Mouse (Mus musculus): ENCODE results near the gene Jmjd1c. TPM values are rescaled to one million over a fixed set of nuclear protein-coding genes. Genes with fewer than 3 reads are reported as not detected.
A peak's percentile ranks its signal among the peaks of the same experiment; 100 is the strongest.

Jmjd1c gene
- polyA plus RNA-seq, 1 experiment from 2014 or later, result 36.7 TPM

DNA sequence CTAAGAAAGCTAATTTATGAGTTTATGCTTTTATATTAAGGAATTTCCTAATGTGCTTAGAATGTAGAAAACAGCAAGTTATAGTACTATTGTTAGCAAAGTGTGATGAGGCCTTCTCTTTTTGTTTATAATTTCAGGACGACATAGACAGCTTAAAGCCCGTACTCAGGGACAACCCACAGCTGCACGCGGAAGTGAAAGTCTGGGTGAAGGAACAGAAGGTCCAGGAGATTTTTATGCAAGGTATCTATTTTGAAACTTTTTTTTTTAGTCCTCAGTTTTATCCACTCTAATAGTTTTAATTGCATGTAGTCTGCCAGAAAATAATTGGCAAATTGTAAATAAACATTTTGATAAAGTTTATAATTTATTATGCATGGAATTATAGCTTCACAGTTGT lies 119.2 kb downstream of the Jmjd1c start:
- WGBS, result 93% methylated on average over 4 of the region's 4 CpGs
- H3K4me3 ChIP-seq, result no peak overlapping the region
- peaks cover 29% of the 10 kb centered on the region for H3K36me3 ChIP-seq
- H3K27me3 ChIP-seq (ENCODE audit: insufficient read depth, poor library complexity, severe bottlenecking), result no peaks in the 10 kb centered on the region
- H3K9me3 ChIP-seq, result no peaks in the 10 kb centered on the region
- H3K27ac ChIP-seq, result no peak overlapping the region
- H3K4me1 ChIP-seq (replicated peaks), result peaks cover 3% of the 10 kb centered on the region; the same call in 1 of the 2 replicates
- DNase-seq (ENCODE audit: low spot score), result no peak

DNA sequence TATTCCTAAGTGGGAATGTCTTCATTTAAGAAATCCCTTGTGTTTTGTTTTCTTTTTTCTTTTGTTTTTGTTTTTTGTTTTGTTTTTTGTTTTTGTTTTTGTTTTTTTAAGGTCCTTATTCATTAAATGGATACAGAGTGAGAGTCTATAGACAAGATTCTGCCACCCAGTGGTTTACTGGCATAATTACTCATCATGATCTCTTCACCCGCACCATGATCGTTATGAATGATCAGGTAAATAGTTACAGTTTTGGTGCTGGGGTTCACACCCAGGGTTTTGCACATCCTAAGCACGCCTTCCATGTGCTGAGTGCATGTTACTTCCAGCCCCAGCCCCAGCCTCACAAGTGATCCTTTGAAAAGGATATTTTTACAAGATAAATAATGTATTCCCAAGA lies 120.9 kb downstream of the Jmjd1c start:
- H3K4me1 ChIP-seq (replicated peaks), result peaks cover 2% of the 10 kb centered on the region; the same call in 1 of the 2 replicates
- H3K9me3 ChIP-seq, result no peaks in the 10 kb centered on the region
- WGBS, result 88% methylated on average over 3 of the region's 3 CpGs
- H3K27ac ChIP-seq, result no peak overlapping the region
- peaks cover 46% of the 10 kb centered on the region for H3K36me3 ChIP-seq
- H3K27me3 ChIP-seq (ENCODE audit: insufficient read depth, poor library complexity, severe bottlenecking), result no peaks in the 10 kb centered on the region
- DNase-seq (ENCODE audit: low spot score), result no peak
- H3K4me3 ChIP-seq, result no peak overlapping the region

DNA sequence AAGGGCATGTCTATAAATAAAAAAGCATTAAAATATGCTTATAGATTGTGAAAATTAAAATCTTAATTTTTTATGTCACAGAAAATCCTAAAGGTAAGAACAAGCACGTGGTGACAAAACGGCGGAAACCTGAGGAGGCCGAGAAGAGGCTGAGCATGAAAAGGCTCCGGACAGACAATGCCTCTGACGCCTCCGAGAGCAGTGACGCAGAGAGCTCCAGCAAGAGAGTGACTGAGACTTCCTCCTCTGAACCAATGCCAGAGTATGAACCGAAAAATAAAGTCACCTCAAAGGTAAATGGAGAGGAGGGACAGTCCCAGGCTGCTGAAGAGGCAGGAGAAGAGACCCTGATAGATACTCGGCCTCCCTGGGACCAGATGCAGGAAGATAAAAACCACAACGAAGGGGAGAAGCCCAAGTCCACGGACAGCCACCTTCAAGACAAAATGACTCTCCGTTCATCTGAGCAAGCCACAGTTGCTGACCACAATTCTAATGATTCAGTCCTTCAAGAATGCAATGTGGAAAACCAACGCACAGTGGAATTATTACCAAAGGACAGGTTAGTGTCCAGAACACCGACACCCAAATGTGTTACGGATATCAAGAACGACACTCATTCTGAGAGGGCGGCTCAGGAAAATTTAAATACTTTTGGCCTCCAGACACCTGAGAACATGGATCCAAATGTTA lies 123.1 kb downstream of the Jmjd1c start:
- no peak for DNase-seq (ENCODE audit: low spot score)
- H3K9me3 ChIP-seq, result no peaks in the 10 kb centered on the region
- H3K36me3 ChIP-seq, result peaks cover 57% of the 10 kb centered on the region
- no peak overlapping the region for H3K4me3 ChIP-seq
- H3K27me3 ChIP-seq (ENCODE audit: insufficient read depth, poor library complexity, severe bottlenecking), result no peaks in the 10 kb centered on the region
- WGBS, result 91% methylated on average over 18 of the region's 18 CpGs
- H3K27ac ChIP-seq, result no peak overlapping the region
- no peaks in the 10 kb centered on the region; the same call in 1 of the 2 replicates for H3K4me1 ChIP-seq (replicated peaks)

DNA sequence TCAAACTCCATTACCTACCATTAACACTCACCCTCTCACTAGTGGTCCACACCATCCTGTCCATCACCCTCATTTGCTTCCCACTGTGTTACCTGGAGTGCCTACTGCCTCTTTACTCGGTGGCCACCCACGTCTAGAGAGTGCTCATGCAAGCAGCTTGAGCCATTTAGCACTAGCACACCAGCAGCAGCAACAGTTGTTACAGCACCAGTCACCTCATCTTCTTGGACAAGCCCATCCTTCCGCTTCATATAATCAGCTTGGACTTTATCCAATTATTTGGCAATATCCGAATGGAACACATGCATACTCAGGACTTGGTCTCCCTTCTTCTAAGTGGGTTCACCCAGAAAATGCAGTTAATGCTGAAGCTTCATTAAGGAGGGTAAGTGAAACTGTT lies 124.3 kb downstream of the Jmjd1c start:
- Histone ChIP-seq H3K27ac (no peak overlapping the region), H3K27me3 (ENCODE audit: insufficient read depth, poor library complexity, severe bottlenecking) (no peaks in the 10 kb centered on the region), H3K4me1 (replicated peaks) (no peaks in the 10 kb centered on the region), H3K4me3 (no peak overlapping the region), H3K36me3 (peaks cover 68% of the 10 kb centered on the region), H3K9me3 (no peaks in the 10 kb centered on the region)
- no peak for DNase-seq (ENCODE audit: low spot score)
- 94% methylated on average over 4 of the region's 4 CpGs for WGBS

DNA sequence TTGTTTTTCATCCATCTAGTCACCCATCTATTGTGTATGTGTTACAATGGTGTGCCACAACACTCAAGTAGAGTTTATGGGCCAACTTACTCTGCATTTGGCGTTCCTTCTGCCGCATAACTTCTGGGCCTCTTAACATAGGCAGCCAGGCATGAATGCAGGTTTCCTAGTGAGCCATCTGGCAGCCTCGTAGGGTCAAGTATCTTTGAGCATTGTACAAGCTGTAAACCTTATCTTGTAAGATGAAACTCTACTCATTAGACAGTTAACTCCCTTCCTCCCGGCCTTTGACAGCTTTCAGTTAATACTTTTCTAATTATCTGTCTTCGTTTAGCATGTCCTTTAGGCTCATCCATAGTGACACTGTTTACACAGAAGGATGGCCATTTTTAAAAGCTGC lies 125.4 kb downstream of the Jmjd1c start:
- H3K36me3 ChIP-seq, result peaks cover 78% of the 10 kb centered on the region
- no peaks in the 10 kb centered on the region for H3K9me3 ChIP-seq
- no peak overlapping the region for H3K27ac ChIP-seq
- no peaks in the 10 kb centered on the region for H3K27me3 ChIP-seq (ENCODE audit: insufficient read depth, poor library complexity, severe bottlenecking)
- H3K4me3 ChIP-seq, result no peak overlapping the region
- WGBS, result 76% methylated on average over 5 of the region's 5 CpGs
- no peak for DNase-seq (ENCODE audit: low spot score)
- H3K4me1 ChIP-seq (replicated peaks), result no peaks in the 10 kb centered on the region

DNA sequence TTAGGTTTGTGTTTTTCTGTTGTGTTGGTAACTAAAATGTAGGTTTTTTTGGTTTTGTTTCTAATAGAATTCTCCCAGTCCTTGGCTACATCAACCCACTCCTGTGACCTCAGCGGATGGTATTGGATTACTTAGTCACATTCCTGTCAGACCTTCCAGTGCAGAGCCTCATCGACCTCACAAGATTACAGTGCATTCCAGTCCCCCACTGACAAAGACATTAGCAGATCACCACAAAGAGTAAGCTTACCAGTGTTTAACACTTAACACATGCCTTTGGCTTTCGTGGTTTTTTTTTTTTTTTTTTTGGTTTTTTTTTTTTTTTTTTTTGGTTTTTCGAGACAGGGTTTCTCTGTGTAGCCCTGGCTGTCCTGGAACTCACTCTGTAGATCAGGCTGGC lies 128.0 kb downstream of the Jmjd1c start:
- Histone ChIP-seq H3K27me3 (ENCODE audit: insufficient read depth, poor library complexity, severe bottlenecking) (no peaks in the 10 kb centered on the region), H3K36me3 (peaks cover 78% of the 10 kb centered on the region), H3K9me3 (no peaks in the 10 kb centered on the region), H3K4me3 (no peak overlapping the region), H3K27ac (no peak overlapping the region), H3K4me1 (replicated peaks) (no peaks in the 10 kb centered on the region)
- WGBS, result 71% methylated on average over 3 of the region's 4 CpGs
- no peak for DNase-seq (ENCODE audit: low spot score)

- Histone ChIP-seq H3K27me3 (ENCODE audit: insufficient read depth, poor library complexity, severe bottlenecking) (no peaks in the 10 kb centered on the region), H3K9me3 (no peaks in the 10 kb centered on the region), H3K4me1 (replicated peaks) (no peaks in the 10 kb centered on the region), H3K27ac (no peak overlapping the region), H3K4me3 (no peak overlapping the region), H3K36me3 (peaks cover 76% of the 10 kb centered on the region)
- no peak for DNase-seq (ENCODE audit: low spot score)
- WGBS, result 91% methylated on average over 6 of the region's 6 CpGs
Measured at GRCm38 (mm10) chr10:67225528-67225927, 129.6 kb downstream of the Jmjd1c start.

- Histone ChIP-seq H3K9me3 (no peaks in the 10 kb centered on the region), H3K36me3 (peaks cover 77% of the 10 kb centered on the region), H3K4me3 (no peak overlapping the region), H3K27ac (no peak overlapping the region), H3K4me1 (replicated peaks) (no peaks in the 10 kb centered on the region), H3K27me3 (ENCODE audit: insufficient read depth, poor library complexity, severe bottlenecking) (no peaks in the 10 kb centered on the region)
- 90% methylated on average over 7 of the region's 7 CpGs for WGBS
- no peak for DNase-seq (ENCODE audit: low spot score)
Measured at GRCm38 (mm10) chr10:67226109-67226508, 130.2 kb downstream of the Jmjd1c start.

DNA sequence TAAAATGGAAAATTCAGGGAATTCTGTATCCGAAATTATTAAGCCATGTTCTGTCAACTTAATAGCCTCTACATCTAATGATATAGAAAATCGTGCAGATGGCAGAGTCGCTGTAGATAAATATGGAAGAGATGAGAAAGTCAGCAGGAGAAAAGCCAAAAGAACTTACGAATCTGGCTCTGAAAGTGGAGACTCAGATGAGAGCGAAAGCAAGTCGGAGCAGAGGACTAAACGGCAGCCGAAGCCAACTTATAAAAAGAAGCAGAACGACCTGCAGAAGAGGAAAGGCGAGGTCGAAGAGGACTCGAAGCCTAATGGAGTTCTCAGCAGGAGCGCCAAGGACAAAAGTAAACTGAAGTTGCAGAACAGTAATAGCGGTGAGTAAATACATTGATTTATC lies 130.6 kb downstream of the Jmjd1c start:
- DNase-seq (ENCODE audit: low spot score), result no peak
- WGBS, result 93% methylated on average over 14 of the region's 14 CpGs
- H3K4me1 ChIP-seq (replicated peaks), result no peaks in the 10 kb centered on the region
- H3K4me3 ChIP-seq, result no peak overlapping the region
- H3K9me3 ChIP-seq, result no peaks in the 10 kb centered on the region
- no peaks in the 10 kb centered on the region for H3K27me3 ChIP-seq (ENCODE audit: insufficient read depth, poor library complexity, severe bottlenecking)
- H3K27ac ChIP-seq, result no peak overlapping the region
- H3K36me3 ChIP-seq, result peaks cover 77% of the 10 kb centered on the region

- peaks cover 86% of the 10 kb centered on the region for H3K36me3 ChIP-seq
- no peaks in the 10 kb centered on the region for H3K4me1 ChIP-seq (replicated peaks)
- H3K27me3 ChIP-seq (ENCODE audit: insufficient read depth, poor library complexity, severe bottlenecking), result no peaks in the 10 kb centered on the region
- no peak overlapping the region for H3K4me3 ChIP-seq
- no peak overlapping the region for H3K27ac ChIP-seq
- no peaks in the 10 kb centered on the region for H3K9me3 ChIP-seq
- WGBS, result 89% methylated on average over 6 of the region's 6 CpGs
- no peak for DNase-seq (ENCODE audit: low spot score)
Measured at GRCm38 (mm10) chr10:67230439-67230838, 134.5 kb downstream of the Jmjd1c start.

- DNase-seq (ENCODE audit: low spot score), result peak; percentile 40
Measured at GRCm38 (mm10) chr10:67247145-67247544, 151.2 kb downstream of the Jmjd1c start.

DNA sequence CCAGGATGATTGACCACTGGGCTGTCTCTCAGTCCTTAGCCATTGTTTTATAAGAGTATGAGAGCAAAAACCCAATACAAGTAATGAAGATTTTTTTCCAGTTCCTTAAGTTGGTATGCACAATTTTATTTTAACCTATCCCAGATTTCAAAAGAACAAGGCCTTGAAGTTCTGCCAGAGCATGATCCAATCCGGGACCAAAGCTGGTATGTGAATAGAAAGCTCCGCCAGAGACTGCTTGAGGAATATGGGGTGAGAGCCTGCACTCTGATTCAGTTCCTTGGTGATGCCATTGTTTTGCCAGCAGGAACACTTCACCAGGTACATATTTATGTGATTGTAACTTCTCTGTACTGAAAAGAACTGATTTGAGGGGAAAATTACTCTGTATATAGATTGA lies 153.6 kb downstream of the Jmjd1c start:
- H3K27me3 ChIP-seq (ENCODE audit: insufficient read depth, poor library complexity, severe bottlenecking), result no peaks in the 10 kb centered on the region
- H3K27ac ChIP-seq, result no peak overlapping the region
- DNase-seq (ENCODE audit: low spot score), result no peak
- H3K4me1 ChIP-seq (replicated peaks), result no peaks in the 10 kb centered on the region
- WGBS, result 91% methylated on average over 2 of the region's 2 CpGs
- no peak overlapping the region for H3K4me3 ChIP-seq
- peaks cover 99% of the 10 kb centered on the region for H3K36me3 ChIP-seq
- no peaks in the 10 kb centered on the region for H3K9me3 ChIP-seq

More at GRCm38 (mm10) chr10:67247145-67247544, 151.2 kb downstream of the Jmjd1c start:
- H3K27ac ChIP-seq, result no peak overlapping the region
- 92% methylated on average over 4 of the region's 4 CpGs for WGBS
- no peak overlapping the region for H3K4me3 ChIP-seq
- H3K9me3 ChIP-seq, result no peaks in the 10 kb centered on the region
- peaks cover 96% of the 10 kb centered on the region for H3K36me3 ChIP-seq
- no peaks in the 10 kb centered on the region for H3K27me3 ChIP-seq (ENCODE audit: insufficient read depth, poor library complexity, severe bottlenecking)
- H3K4me1 ChIP-seq (replicated peaks), result no peaks in the 10 kb centered on the region

GRCm38 (mm10) chr10:67250846-67251245 lies 154.9 kb downstream of the Jmjd1c start:
- Histone ChIP-seq H3K27ac (no peak overlapping the region), H3K36me3 (peaks cover 99% of the 10 kb centered on the region), H3K9me3 (no peaks in the 10 kb centered on the region), H3K4me3 (no peak overlapping the region), H3K4me1 (replicated peaks) (no peaks in the 10 kb centered on the region), H3K27me3 (ENCODE audit: insufficient read depth, poor library complexity, severe bottlenecking) (no peaks in the 10 kb centered on the region)
- DNase-seq (ENCODE audit: low spot score), result no peak
- WGBS, result 96% methylated on average over 6 of the region's 6 CpGs

- Histone ChIP-seq H3K36me3 (peaks cover 99% of the 10 kb centered on the region), H3K4me3 (no peak overlapping the region), H3K27me3 (ENCODE audit: insufficient read depth, poor library complexity, severe bottlenecking) (no peaks in the 10 kb centered on the region), H3K4me1 (replicated peaks) (no peaks in the 10 kb centered on the region), H3K9me3 (no peaks in the 10 kb centered on the region), H3K27ac (no peak overlapping the region)
- WGBS, result 88% methylated on average over 5 of the region's 5 CpGs
- DNase-seq (ENCODE audit: low spot score), result no peak
Measured at GRCm38 (mm10) chr10:67252353-67252752, 156.4 kb downstream of the Jmjd1c start.
